Mouse (Mus musculus) spleen, adult 2 months (tissue): ENCODE data around the gene Map1b.

Source experiments
- CTCF ChIP-seq: fragments of 200-500 bp; IDR thresholded peaks from 2 replicates; pipeline ENCODE4 v1.5.1; 2011; ENCODE audit warnings: mild to moderate bottlenecking, inconsistent platforms; ENCODE audit not compliant: insufficient read depth, insufficient read length, insufficient replicate concordance; ENCODE audit errors: extremely low read depth
- POLR2A ChIP-seq: fragments of 200-500 bp; IDR thresholded peaks from 2 replicates; pipeline ENCODE4 v1.6.1; 2011; ENCODE audit warnings: low read depth, low read length, inconsistent platforms

DNA sequence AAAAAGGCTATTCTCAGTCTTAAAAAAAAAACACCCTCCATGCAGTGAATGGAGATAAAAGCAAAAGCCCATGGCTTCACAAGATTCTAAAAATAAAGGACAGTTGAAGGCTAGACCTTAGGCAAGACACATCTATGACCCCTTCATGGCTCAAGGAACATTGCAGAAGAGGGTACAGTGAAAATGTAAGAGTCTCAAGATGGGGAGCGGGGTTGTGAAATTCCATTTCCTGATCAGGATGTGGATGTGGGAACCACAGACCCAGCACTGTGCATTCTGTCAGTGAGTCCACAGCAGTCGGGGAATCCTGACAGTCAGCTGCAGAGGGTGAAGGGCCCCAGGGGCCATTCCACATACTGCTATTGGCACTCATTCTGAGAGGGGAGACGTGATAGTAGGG lies 123.2 kb downstream of the Map1b start:
- TF ChIP-seq CTCF = no peak
- no peak for TF ChIP-seq POLR2A
